Mouse (Mus musculus): Measurements from ENCODE around the gene Nanos1. TPM values are rescaled to one million over a fixed set of nuclear protein-coding genes. Genes with fewer than 3 reads are reported as not detected.

Nanos1 gene
- polyA plus RNA-seq, 1 experiment, result 0.27 TPM

DNA sequence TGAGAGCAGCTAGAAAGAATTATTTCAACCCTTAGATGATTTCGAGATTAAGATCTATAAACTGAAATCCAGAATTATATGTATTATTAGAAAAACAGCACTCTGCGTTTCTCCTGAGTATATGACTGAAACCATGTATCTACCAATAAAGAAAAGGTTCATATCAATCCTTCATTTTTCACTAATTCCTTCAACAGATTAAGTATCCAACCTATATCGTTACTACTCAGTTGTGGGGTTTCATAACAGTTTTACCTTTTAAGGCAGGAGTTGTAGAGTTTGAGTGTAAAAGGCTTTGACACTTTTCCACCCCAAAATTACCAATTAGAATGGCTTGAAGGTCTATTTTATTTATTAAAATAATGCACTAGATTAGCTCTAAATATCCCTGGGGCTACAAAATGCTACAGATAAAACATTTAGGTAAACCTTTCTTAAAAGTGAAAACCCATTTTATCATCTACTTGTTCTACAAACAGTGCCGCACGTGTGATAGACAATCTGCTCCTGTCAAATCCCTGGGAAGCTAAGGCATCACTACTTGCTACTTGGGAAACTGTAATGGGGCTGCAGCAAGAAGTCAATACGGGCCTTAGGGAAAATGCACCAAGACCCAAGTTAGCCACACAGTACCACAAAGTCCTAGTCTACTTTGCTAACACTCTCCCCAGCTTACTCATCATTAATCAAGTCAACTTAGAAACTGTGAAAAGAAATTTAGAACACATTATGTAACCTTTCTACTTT, 32.6 kb downstream of the Nanos1 start:
- no peak for DNase-seq (ENCODE audit: low read depth)

- DNase-seq (ENCODE audit: low read depth), result no peak
Measured at GRCm38 (mm10) chr19:60789452-60789851, 33.7 kb downstream of the Nanos1 start.

DNA sequence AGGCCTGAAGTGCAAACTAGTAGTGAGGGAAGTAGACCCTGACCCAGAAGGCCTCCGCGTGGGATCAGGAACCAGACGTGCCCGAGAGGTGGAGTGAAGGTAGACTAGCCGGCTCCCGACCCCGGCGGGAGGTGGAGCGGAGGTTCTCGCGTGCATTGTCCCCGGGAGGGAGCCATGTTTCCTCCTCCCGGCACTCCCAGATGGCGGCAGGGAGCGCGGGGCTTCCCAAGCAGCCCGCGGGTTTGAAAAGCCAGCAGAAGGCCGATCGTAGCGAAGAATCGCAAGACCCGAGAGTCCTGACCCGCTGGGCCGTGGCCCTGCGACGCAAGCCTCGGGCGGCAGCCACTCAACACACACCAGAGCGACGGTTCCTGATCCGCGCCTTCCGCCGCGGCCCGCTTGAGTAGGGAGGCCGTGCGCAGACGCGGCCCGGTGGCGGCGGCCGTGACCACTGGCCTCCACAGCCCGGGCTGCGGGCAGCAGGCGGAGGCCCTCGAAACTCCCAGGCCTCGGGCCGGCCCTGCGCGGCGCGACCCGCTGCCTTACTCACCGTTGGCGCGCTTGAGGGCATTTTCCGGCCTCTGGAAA, 34.2 kb downstream of the Nanos1 start:
- no peak for DNase-seq (ENCODE audit: low read depth)

- DNase-seq (ENCODE audit: low read depth), result peak; percentile 44
Measured at GRCm38 (mm10) chr19:60790551-60791161, 34.9 kb downstream of the Nanos1 start, which contains the start of gene Eif3a. Eif3a (minus strand) TSS chr19:60790658.

- no peak for DNase-seq (ENCODE audit: low read depth)
Measured at GRCm38 (mm10) chr19:60791164-60791563, 35.4 kb downstream of the Nanos1 start.

DNA sequence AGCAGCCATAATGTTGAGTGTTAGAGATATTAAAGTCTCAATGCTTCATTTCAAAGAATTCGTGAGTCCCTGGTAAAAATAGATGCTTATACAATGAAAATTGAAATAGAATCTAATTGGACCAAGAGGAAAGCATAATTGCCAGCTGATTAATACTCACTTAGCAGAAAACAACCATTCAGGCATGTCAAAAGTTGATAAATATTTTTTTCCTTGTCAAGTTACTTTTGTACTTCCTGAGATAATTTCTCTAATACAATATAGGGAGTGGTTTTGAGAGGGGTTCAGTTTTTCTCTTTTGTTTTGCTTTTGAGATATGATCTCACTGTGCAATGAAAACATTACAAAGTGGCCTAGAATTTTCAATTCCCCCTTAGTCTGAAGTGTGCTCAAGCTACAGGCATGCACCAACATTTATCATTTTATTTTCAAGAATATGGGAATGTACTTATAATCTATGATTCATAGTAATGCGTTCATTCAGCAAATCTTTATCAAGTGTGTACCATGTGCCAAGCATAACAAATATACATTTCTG, 37.5 kb downstream of the Nanos1 start:
- DNase-seq (ENCODE audit: low read depth), result no peak

DNA sequence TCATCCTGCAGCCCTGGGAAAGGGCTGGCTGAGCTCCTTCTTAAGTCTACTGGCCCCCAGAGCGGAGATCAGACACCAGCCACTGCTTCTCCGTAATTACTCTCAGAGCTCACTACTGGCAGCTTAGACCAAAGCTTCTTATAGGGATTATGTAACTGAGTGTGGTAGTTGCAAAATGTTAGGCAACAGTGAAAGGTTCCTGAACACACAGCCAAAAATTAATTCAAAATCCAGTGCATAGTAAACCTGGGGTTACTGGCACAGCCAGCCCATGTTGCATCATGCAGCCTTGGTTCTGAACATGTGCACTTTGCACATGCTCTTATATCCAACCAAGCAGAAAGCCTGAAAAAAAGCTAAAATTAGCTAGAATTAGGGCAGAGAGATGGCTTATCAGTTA, 39.5 kb downstream of the Nanos1 start:
- peak; percentile 85 for DNase-seq (ENCODE audit: low read depth)

GRCm38 (mm10) chr19:60797415-60797814, 41.6 kb downstream of the Nanos1 start:
- no peak for DNase-seq (ENCODE audit: low read depth)

DNA sequence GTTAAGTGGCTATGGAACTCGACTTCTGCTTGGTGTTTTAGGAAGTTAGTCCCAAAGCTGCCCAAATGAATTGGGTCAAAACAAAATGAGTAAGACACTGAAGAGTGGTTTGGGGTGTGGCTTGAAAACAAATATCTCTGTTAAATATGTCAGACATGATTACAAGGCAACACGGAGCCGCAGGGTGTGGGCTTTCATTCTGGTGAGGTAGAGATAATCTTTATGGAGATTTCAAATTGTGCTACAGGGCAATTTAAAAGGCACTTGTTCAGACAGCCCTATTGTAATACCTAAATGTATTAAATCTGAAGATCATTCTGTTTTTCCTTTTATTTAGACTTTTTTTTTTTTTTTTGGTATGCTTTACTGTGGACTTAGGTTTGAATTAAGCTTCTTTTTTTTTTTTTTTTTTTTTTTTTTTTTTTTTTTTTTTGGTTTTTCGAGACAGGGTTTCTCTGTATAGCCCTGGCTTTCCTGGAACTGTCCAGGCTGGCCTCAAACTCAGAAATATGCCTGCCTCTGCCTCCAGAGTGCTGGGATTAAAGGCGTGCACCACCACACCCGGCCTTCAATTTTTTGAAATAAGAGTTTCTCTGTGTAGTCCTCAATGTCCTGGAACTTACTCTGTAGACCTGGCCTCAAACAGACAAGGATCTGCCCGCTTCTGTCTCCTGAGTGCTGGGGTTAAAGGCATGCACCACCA, 44.2 kb downstream of the Nanos1 start:
- DNase-seq (ENCODE audit: low read depth), result no peak

- DNase-seq (ENCODE audit: low read depth), result no peak
Measured at GRCm38 (mm10) chr19:60804903-60805302, 49.1 kb downstream of the Nanos1 start.

Other genes with a start within 250 kb of the Nanos1 start
- 8.6 and 10.7 TPM in 2 replicates for gene Cacul1, start 175.0 kb upstream of the Nanos1 start, polyA plus RNA-seq (2012; rRNA removed)
- 34.3 and 48.9 TPM in 2 replicates for gene Eif3a, start 34.7 kb downstream of the Nanos1 start, polyA plus RNA-seq (2012; rRNA removed)
- gene Fam45a, start 55.6 kb downstream of the Nanos1 start, polyA plus RNA-seq (2012; rRNA removed), result 13.5 and 14.2 TPM in 2 replicates
- 1.9 and 2.6 TPM in 2 replicates for gene Sfxn4, start 105.5 kb downstream of the Nanos1 start, polyA plus RNA-seq (2012; rRNA removed)
- gene Prdx3, start 118.6 kb downstream of the Nanos1 start, polyA plus RNA-seq (2012; rRNA removed), result 164 and 183 TPM in 2 replicates
- 4.6 and 5.4 TPM in 2 replicates for gene Grk5, start 133.8 kb downstream of the Nanos1 start, polyA plus RNA-seq (2012; rRNA removed)

All from gonadal fat pad, adult 2 months (tissue).